Mouse (Mus musculus): ENCODE results near the gene Dusp9.

Dusp9 gene

DNA sequence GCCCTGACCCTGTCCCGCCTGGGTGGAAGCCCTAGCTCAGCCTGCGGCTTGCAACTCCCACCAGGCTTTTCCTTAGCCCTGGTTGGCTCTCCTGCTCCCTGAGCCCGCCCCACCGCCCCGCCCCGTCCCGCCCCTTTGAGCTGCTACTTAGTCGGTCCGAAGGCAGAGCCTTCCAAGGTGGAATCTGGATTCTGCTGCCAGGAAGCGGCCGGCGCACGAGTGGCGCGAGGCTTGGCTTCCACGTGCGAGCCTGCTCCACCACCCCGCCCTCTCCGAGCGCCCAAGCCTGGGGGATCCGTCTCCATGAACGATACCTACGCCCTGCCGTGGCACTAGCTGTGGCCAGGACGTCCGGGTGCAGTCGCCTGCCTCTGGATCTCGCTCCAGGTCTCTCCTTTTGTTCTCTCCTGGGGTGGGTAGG, at the start of gene Dusp9:
TSS of gene Dusp9 (plus strand) at position 165 of the 421 bp plus-strand sequence.
- DNase-seq (ENCODE audit: low spot score in 2 of 2) = no peak

DNA sequence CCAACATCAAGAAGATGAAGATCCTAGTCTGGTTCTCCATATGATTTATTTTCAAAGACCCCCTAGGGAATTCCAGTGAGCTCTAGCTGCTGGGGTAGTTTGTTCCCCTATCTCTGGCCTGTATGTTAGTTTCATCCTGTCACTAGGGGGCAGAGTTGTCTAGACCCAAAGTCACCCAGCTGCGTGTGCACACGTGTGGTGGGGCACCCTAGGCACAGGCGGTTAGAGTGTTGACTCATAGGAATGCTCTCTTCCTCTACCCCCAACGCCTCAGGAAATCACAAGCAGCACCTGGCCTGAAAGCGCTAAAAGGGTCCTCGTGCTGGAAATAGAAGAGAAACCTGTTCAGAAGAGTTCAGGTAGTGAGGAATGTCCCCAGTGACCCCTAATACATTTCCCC, 46.0 kb upstream of the Dusp9 start:
- no peak for DNase-seq (ENCODE audit: low spot score in 2 of 2)

DNA sequence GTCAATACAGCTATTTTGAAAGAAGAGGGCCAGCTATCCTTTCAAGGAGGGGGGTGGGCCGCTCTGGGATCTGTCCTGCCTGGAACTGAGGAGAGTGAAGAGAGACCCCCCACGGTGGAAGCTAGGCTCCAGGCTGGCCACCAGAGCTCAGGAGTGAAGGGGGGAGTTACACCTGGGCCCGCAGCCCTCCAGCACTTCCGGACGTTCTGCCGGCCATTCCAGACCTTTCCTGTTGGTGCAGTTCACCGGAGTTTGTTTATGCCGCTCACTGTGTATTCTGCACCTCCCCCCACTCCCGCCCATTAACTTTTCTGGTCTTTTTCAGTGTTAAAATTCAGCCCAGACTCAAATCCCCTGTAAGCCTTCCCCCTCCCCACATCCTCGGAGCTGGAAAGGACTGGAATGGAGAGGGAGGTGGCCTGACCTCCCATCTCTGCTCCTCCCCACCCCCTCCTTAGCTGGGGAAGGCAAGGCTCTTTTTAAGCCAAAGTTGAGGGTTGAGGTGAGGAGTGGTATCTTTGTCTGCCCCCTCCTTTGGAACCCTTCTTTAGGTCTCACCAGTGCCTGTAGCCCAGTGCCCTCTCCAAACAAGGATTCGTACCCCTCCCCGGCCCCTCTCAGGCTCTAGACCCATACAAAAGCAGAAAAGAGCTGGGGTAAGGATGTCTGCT, 44.6 kb upstream of the Dusp9 start:
- no peak for DNase-seq (ENCODE audit: low spot score in 2 of 2)

DNA sequence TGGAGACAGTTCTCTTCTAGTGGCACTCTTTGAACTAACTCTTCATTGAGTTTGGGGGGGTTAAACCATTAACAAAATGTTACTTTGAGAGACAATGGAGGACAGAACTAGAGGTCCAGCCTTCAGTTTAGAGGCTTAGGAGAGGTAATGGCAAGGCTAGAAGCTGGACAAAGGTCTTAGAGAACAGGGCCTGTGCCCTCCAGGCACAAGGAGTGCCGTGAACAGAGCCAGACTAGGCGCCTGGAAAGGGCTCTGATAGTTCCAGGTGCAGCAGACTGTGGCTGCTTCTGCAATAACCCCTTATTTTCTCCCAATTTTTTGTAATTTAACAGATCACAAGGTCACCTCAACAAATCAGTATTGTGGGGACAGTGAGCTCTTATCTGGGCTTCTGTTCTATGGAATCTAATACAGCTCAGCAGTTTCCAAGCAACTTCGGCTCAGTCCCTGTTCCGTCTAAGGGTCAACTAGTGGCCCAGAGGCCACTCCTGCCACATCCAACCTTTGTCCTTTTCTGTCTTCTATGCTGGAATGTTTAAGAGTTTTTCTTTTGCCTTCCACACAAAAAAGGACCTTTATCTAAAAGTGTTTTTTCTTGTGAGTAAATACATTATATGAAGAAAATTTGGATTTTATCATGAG, 43.8 kb upstream of the Dusp9 start:
- no peak for DNase-seq (ENCODE audit: low spot score in 2 of 2)

DNA sequence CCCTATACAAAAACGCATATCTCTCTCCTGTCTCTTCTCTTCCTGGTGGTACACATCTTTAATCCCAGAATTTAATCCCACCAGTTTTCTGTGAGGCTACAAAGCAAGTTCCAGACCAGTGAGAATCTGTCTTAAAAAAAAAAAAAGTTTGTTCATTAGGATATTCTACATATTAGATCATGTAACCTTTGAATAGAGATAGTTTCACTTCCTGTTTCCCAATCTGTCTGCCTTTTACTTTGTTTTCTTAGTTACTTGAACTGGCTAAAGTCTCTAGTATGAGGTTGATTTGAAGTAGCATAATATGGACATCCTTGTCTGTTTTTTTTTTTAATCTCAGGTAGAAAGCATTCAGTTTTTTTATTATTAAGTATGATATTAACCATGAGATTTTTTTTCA, 37.8 kb upstream of the Dusp9 start:
- no peak for DNase-seq (ENCODE audit: low spot score in 2 of 2)

DNA sequence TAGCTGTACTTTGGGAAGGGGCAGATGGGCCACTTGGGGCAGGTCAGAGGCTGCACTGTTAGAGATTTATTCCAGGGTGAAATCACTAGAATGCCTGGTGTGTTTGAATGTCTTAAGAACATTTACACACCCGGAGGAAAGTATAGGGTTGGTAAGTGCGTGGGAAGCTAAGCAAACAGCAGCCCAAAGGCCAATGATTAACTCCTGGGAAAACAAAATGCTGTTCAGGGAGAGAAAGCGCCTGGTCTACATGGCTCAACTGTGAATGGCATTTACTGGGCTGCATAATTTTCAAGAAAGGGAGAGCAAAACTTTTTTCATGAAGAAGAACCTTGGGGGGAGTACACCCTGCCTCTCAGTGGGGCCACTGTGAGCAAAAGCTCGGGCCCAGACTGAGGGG, 25.6 kb upstream of the Dusp9 start:
- no peak for DNase-seq (ENCODE audit: low spot score in 2 of 2)

DNA sequence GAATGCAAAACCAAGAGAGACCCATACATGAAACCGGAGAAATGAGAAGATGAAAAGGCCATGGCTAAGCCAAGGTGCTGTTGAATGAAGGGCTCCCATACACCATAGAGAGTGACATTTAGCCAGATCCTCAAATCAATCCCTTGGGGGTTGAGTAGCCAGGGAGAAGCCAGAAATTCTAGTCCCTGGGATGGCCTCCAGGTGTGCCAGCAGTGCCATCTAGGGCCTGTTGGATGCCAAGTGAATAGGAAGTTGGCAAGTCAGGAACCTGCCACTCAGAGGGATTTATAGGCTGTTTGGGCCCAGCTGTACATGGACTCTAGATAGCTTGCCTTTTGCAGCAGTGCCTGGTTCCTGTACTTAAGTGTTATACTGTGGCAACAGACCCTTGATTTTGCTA, 23.3 kb upstream of the Dusp9 start:
- DNase-seq (ENCODE audit: low spot score in 2 of 2) = no peak

DNA sequence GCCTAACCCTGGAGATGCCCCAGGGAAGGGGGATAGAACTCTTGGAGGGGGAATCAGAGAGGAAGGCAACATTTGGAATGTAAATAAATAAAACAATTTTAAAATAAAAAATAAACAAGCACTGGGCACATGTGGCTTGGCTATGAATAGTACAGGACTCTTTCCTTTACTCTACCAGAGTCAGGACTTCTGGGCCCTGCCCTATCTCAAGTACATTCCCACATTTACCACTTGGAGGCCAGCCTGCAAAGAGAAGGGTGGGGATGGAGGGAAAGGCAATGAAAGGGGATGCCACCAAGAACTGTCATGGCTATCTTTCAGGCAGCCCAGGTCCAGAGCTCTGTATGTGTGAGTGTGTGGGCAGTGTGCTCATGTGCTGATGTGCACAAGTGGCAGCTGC, 19.8 kb upstream of the Dusp9 start:
- DNase-seq (ENCODE audit: low spot score in 2 of 2) = no peak

DNA sequence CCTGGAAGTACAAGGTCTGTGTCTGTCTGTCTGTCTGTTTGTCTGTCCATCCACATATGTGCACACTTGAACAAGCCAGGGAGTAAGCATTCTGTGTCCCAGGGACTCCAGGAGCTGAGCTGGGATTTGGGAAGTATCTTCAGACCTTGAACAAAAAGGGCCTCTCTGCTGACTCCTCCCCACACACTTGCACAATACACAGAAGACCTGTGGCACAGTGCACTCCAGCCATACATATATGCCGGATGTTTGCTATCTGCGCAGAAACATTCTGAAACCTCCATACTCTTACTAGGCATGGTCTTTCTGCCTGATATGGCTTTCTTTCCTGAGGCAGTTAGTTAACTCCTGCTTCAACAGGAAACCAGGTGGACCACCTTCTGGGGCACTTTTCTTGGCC, 19.3 kb upstream of the Dusp9 start:
- no peak for DNase-seq (ENCODE audit: low spot score in 2 of 2)

DNA sequence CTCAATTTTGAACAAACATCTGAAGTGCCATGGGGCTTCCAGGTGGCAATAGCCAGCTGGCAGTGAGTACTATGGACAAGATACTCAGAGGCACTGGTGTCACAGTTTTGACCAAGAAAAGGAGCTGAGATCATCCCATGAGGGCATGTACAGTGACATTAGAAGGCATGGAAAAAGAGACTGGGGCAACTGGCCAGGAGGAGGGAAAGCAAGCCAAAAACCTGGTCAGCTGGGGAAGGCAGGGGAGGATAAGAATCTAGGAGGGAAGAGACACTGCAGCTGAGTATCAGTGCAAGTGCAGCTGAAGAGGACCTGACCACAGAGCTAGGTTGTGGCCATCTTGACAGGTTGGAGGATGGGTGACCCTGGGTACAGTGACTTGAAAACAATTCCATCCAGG, 12.2 kb upstream of the Dusp9 start:
- no peak for DNase-seq (ENCODE audit: low spot score in 2 of 2)

DNA sequence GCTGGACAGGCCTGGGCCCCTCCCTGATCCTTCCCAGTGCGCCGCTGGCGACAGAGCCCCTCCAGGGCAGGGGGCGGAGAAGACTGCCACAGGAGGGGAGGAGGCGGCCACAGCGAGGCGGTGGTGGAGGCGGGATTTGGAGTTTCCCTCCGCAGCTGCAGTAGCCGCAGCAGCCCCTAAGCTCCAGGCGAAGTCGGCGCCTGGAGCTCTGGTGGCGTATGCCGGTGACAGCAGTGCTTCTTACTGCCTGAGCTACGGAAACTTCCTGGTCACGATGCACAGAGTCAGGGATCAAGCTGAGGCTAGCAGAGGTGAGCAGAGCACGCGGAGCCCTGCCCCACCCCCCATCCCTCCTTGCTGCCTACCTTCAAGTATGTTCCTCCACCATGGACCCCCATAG, 3.8 kb upstream of the Dusp9 start:
- DNase-seq (ENCODE audit: low spot score in 2 of 2) = no peak

DNA sequence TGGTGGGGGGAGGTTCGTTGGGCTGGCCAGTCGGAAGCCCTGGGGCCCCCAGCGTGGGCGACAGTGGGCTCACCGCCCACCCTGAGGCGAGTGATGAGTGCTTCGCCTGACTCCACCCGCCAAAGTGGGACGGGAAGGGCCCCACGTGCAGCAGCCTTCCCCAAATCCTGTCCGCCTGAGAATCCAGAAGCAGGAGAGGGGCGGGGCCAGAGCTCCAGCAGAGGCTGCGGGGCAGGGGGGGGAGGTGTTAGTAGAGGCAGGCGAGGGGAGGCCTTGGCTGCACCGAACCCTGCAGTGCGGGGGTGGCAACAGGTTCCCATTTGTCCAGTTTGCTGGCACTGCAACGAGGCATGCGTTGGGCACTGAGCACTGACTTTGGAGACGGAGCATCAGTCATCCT, 1.8 kb upstream of the Dusp9 start:
- DNase-seq (ENCODE audit: low spot score in 2 of 2) = no peak

DNA sequence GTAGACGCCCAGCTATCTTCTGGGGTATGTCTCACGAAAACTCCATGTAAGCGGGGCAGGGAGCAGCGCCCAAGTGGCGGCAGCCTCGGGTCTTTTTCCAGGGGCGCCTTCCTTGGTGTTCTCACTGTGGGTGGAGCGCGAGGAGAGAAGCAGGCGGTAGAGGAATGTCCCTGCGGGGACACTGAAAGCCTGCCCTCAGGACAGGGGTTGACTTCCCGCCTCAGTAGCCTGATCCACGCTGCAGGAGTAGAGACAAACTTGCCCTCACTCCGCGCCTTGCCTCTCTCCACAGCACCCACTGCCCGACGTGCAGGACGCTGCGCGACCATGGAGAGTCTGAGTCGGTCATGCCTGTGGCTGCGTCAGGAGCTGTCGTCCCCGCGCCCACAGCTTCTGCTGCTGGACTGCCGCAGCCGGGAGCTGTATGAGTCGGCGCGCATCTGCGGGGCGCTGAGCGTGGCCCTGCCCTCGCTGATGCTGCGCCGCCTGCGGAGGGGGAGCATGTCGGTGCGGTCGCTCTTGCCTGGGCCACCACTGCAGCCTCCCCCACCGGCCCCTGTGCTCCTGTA, 766 bp downstream of the Dusp9 start:
- no peak for DNase-seq (ENCODE audit: low spot score in 2 of 2)

DNA sequence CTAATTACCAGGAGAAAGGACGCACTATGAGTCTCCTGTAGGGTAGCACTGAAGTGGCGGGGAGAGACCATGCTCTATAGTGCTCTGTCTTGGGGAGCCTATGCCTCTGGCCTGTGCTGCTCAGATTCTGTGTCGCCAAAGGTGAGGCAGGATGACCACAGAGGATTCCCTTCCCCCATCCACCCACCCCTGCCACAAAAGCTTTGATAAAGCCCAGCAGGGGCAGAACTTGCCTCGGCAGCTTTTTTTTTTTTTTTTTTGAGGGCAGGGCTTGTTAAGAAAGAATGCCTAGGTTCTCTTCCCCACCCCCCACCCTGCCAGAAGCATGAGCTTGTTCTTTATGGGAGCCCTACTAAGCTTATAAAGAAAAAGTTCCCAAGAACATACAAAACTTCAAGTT, 5.9 kb downstream of the Dusp9 start:
- no peak for DNase-seq (ENCODE audit: low spot score in 2 of 2)

DNA sequence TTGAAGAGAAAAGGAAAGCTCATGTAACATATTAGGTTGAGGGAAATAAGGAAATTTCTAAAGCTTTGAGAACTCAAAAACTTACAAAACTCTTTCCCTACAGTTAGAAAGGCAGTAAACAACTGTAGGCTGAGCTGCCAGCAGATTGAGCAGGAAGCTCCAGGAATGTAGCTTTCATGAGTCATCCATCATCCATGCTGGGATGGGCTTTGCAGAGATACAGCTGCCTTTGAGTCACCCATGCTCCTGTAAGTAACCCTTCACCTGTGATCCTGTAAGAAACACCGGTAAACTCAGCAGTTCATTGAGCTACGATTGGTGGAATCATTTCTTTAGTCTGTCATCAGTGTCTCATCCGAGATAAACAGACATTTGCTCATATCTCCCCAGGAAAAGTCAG, 11.7 kb downstream of the Dusp9 start:
- no peak for DNase-seq (ENCODE audit: low spot score in 2 of 2)

DNA sequence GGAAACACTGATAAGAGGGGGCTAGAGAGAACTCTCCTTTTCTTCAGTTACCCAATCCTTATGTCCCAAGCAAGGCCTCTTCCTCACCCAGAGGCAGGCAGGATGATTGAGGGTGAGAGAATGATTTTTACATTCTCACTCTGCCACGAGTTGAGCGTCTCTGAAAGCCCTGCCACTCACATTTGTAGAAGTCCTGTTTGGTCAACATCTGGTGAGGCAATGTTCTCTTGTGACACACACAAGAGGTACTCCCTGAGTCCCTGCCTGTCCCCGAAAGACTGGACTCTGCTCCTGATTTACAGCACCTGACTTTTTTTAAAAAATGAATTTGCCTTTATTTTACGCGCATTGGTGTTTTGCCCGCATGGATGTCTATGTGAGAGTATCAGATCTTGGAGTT, 14.2 kb downstream of the Dusp9 start:
- DNase-seq (ENCODE audit: low spot score in 2 of 2) = no peak

DNA sequence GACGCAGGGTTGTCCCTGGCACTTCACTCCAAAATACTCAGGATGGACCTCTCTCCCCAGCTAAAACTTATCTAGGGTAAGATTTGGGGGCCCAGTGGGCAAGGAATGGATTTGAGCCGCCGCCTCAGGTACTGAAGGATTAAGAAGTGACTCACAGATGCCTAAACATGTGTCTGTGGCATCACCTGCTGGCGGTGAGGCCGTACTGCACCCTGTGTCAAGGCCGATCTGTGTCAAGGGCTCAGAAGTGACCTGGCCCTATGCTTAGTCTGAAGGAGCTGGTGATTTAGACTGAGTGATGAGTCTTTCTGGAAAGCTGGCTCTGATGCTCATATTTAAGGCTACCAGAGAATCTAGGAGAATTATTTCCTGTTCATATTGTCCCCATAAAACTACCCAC, 15.0 kb downstream of the Dusp9 start:
- DNase-seq (ENCODE audit: low spot score in 2 of 2) = peak in 1 of 2 experiments; percentile 57

DNA sequence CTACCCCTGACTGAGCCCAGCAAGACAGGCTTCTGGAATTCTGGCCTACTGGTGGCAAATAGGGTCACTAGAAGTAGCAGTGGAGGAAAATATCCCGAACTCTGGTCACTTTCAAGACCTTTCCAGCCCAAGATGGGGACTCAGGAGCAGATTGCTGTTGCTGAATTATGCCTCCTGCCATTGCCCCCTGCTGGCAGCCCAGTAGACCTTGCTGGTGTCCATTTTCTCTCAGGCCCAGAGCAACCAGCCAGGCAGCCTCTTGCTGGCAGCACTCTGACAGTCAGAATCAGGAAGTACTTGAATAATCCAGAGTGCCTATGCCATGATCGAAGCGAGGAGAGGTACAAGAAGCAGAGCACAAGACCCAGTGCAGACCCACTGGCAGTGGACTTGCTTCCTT, 16.3 kb downstream of the Dusp9 start:
- no peak for DNase-seq (ENCODE audit: low spot score in 2 of 2)

DNA sequence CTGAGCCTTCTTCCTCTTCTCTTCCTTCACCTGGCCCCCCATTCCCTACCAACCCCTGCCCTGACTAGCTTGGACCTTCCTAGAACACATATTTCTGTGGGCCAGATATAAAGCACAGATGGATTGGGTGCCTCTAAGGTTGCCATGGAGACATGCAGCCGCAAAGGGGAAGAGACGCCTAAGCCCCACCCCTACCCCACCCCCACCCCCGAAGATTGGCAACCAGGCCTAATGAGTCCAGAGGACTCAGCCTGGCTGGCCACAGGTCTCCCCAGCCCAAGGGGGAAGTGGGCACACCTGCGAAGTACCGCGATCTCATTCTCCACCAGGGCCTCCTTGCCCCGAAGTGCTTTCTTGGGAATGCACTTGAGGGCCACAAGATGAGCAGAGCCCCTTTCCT, 19.2 kb downstream of the Dusp9 start:
- DNase-seq (ENCODE audit: low spot score in 2 of 2) = no peak

DNA sequence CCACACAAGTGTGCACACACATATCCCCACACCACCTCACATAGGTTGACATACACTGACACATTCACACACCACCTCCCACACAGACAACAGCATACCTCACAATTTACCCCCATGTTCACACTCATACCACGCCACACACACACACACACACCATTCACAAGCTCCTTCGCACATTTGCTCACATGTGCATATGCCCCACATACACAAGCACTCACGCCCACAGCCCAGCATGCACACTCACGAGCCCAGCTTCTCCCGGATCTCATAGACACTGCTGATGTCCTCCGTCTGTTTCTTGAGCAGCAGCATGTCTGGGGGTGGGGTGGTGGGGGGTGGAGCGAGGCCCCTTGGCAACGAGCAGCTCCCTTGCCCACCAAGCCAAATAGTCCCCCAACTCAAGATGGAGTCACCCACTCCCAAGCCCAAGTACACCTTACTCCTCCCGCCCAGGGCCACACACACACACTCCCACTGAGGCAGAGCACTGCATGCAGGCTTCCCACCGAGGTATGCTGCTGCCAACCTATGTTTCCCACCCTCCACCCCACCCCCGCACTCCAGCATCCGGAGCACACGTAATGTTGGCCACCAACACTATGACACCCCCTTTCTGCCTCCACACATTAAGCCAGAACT, 19.8 kb downstream of the Dusp9 start:
- DNase-seq (ENCODE audit: low spot score in 2 of 2) = no peak

DNA sequence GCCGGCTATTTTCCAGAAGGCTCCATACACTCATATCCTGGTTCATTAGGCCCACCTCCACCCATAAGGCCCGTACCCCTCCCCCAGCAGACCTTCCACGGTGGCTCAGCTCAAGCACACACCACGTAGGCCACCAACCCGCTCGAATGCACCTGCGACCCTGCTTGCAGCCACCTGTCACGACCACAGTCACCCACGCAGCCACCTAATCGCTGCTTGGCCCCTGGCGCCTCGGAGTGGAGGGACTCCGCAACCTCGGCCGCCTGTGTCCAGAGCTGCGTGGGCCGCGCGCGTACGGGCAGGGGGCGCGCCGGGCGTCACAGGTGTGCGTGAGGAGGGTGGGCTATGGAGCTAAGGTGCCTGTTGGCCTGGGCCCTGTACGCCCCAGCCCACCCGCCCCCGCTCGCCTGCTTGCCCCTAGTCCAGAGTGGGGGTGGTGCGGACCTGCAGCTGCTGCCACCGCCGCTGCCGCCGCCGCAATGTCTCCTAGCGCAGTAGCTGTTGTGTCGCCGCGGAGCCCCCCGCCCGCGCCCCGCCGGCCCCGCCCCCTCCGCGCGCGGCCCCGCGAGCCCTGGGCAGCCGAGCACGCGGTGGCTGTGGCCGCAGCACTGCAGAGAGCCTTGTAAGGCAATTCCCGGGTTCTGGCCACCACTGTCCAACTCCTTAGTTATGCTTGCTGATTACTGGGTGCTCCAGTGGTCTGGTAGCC, 20.5 kb downstream of the Dusp9 start, which contains the start of gene Pnck:
TSS of gene Pnck (minus strand) at position 543 of the 709 bp plus-strand sequence.
- no peak for DNase-seq (ENCODE audit: low spot score in 2 of 2)

DNA sequence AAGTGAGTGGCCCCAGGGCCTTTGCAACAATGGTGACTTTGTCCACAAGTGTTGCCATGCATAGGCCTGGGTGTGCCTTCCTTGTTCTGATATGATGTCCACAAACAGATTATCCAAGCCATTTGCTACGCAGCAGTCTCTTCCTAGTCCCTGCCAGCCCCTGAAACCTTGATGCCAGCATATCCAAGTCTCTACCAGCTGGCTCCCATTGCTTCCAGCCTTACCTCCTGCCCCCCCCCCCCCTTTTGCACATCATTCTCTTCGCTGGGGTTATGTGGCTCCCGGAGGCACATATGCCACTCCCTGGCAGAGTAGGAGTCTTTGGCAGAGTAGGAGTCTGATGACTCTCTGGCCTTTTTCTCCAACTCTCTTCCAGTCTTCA, 21.1 kb downstream of the Dusp9 start:
- no peak for DNase-seq (ENCODE audit: low spot score in 2 of 2)

All from urinary bladder, adult 18-20 months (tissue).